24 mouse cellular contexts compared by ENCODE assay signal in genomic region chr19:36242946-36243345, GRCm38 (mm10).
A peak's percentile ranks its signal among the peaks of the same experiment; 100 is the strongest.
DNase-seq lines count a peak whose midpoint lies in the region; ATAC-seq and TF ChIP-seq lines count a peak whose summit lies in the region.
"Had no signal": no experiment of that assay in that cellular context is flagged by ENCODE, and none has a peak within 500 bp of the region (broad histone marks: within the 10 kb centered on the region; RNA-seq: fewer than 3 reads in every experiment).

No protein-coding gene starts in this region.

- H3K27ac ChIP-seq in ES-Bruce4 (ENCODE audit: insufficient read depth, low read length), result no peak overlapping the region
- H3K27ac ChIP-seq: embryonic facial prominence, embryonic 10.5 days; forebrain, embryonic 13.5 days; heart, embryonic 10.5 days; hindbrain, embryonic 13.5 days; limb, embryonic 10.5 days; macrophage; midbrain, embryonic 13.5 days; neural tube, embryonic 15.5 days had no signal

- peaks cover 8% of the 10 kb centered on the region; the same call in 1 of the 2 replicates for H3K9me3 ChIP-seq in ES-Bruce4 (replicated peaks; ENCODE audit: control insufficient read depth, insufficient read depth, low read length, poor library complexity, severe bottlenecking)
- H3K9me3 ChIP-seq: embryonic facial prominence, embryonic 10.5 days; forebrain, embryonic 13.5 days; G1E; heart, embryonic 10.5 days; hindbrain, embryonic 13.5 days; limb, embryonic 10.5 days; midbrain, embryonic 13.5 days; neural tube, embryonic 15.5 days had no signal

- H3K36me3 ChIP-seq in ES-Bruce4 (ENCODE audit: control insufficient read depth, insufficient read depth, low read length, poor library complexity, severe bottlenecking), result no peaks in the 10 kb centered on the region
- H3K36me3 ChIP-seq: embryonic facial prominence, embryonic 10.5 days; G1E; heart, embryonic 10.5 days; hindbrain, embryonic 13.5 days; limb, embryonic 10.5 days; midbrain, embryonic 13.5 days; neural tube, embryonic 15.5 days had no signal

- DNase-seq in kidney, adult 11 months, result peak; percentile 17
- no peak for DNase-seq in kidney, postnatal 14 days
- DNase-seq in induced T-regulatory cell, adult 2 months (ENCODE audit: low read depth), result peak; percentile 61
- peak; percentile 39 for DNase-seq in thymus, postnatal 25 days
- no peak for DNase-seq in cerebellum, adult 9-10 months
- DNase-seq in cerebellum, adult 18-20 months, result no peak
- DNase-seq: adrenal gland, postnatal 14 days; cerebellum, postnatal 25 days; gastrocnemius, postnatal 25 days; heart, postnatal 10 days; layer of hippocampus, postnatal 36 days; lung, adult 2 months had no signal

- ATAC-seq in cerebellum, adult (ENCODE audit: insufficient number of reproducible peaks, low FRiP score, low TSS enrichment), result no peak
- ATAC-seq: forebrain, embryonic 13.5 days; intestine, embryonic 16.5 days; midbrain, embryonic 13.5 days had no signal

- no peaks in the 10 kb centered on the region for H3K4me1 ChIP-seq in ES-Bruce4 (ENCODE audit: control insufficient read depth, insufficient read depth, low read length)
- H3K4me1 ChIP-seq: embryonic facial prominence, embryonic 10.5 days; forebrain, embryonic 13.5 days; hindbrain, embryonic 13.5 days; limb, embryonic 10.5 days; midbrain, embryonic 13.5 days; neural tube, embryonic 15.5 days had no signal

- H3K27me3 ChIP-seq in ES-Bruce4 (ENCODE audit: control insufficient read depth, insufficient read depth, low read length, poor library complexity, severe bottlenecking), result no peaks in the 10 kb centered on the region
- H3K27me3 ChIP-seq: forebrain, embryonic 13.5 days; hindbrain, embryonic 13.5 days; midbrain, embryonic 13.5 days; neural tube, embryonic 15.5 days had no signal

- TF ChIP-seq POLR2A in ES-Bruce4 (IDR thresholded peaks at IDR 0.05; ENCODE audit: insufficient read depth, low read length), result no peak

- H3K9ac ChIP-seq in ES-Bruce4 (ENCODE audit: low read depth, poor library complexity, severe bottlenecking), result no peak overlapping the region
- H3K9ac ChIP-seq: forebrain, embryonic 13.5 days; hindbrain, embryonic 13.5 days; midbrain, embryonic 13.5 days; neural tube, embryonic 15.5 days had no signal

- H3K4me3 ChIP-seq in ES-Bruce4 (ENCODE audit: low read depth, low read length), result no peak overlapping the region
- H3K4me3 ChIP-seq: embryonic facial prominence, embryonic 10.5 days; forebrain, embryonic 13.5 days; heart, embryonic 10.5 days; hindbrain, embryonic 13.5 days; limb, embryonic 10.5 days; midbrain, embryonic 13.5 days; neural tube, embryonic 15.5 days had no signal

- TF ChIP-seq EP300 in ES-Bruce4 (IDR thresholded peaks at IDR 0.05; ENCODE audit: insufficient read depth, low read depth, low read length), result peak; percentile 59; the same call in 1 of the 2 replicates

- TF ChIP-seq CTCF in ES-Bruce4 (IDR thresholded peaks at IDR 0.05; ENCODE audit: low read depth, low read length), result no peak

Comparison
In these comparisons a context has a peak if more than half of its experiments do, and no peak if none do; other contexts are left out.
1. DNase-seq: peak in kidney, adult 11 months (single experiment), induced T-regulatory cell, adult 2 months (single experiment) and thymus, postnatal 25 days (single experiment); none in kidney, postnatal 14 days (single experiment), cerebellum, adult 9-10 months (single experiment) and cerebellum, adult 18-20 months (0 of 2).